Mouse (Mus musculus) inflammation-experienced regulatory T-cells, adult 6 months (primary cell): ENCODE measurements around the gene Elane. TPM values are rescaled to one million over a fixed set of nuclear protein-coding genes. Genes with fewer than 3 reads are reported as not detected.

Source experiments
- ATAC-seq: one replicate; pipeline ENCODE4 v1.8.0; 2017
- polyA plus RNA-seq, 3 experiments: library from polyadenylated mRNA; unstranded; fragments of 100-300 nt; shearing (Covaris generic); gene quantifications; one replicate each; pipeline ENCODE4 v1.2.1; 2017

Elane gene
- not detected for polyA plus RNA-seq

GRCm38 (mm10) chr10:79886054-79886453 lies at the start of gene Elane:
Elane (plus strand) TSS chr10:79886247.
- no peak for ATAC-seq

GRCm38 (mm10) chr10:79836918-79837317 lies 49.1 kb upstream of the Elane start:
- no peak for ATAC-seq

- ATAC-seq: no peak
Measured at GRCm38 (mm10) chr10:79838151-79838550, 47.9 kb upstream of the Elane start.

- no peak for ATAC-seq
Measured at GRCm38 (mm10) chr10:79840091-79840490, 46.0 kb upstream of the Elane start.

- no peak for ATAC-seq
Measured at GRCm38 (mm10) chr10:79840644-79841551, 45.1 kb upstream of the Elane start.

GRCm38 (mm10) chr10:79842322-79842721 lies 43.7 kb upstream of the Elane start:
- no peak for ATAC-seq

GRCm38 (mm10) chr10:79843476-79843875 lies 42.6 kb upstream of the Elane start:
- no peak for ATAC-seq

- no peak for ATAC-seq
Measured at GRCm38 (mm10) chr10:79846553-79846952, 39.5 kb upstream of the Elane start.

GRCm38 (mm10) chr10:79849941-79850628 lies 36.0 kb upstream of the Elane start:
- no peak for ATAC-seq

- ATAC-seq: no peak
Measured at GRCm38 (mm10) chr10:79851653-79852052, 34.4 kb upstream of the Elane start.

- no peak for ATAC-seq
Measured at GRCm38 (mm10) chr10:79852107-79852789, 33.8 kb upstream of the Elane start.

GRCm38 (mm10) chr10:79852827-79853226 lies 33.2 kb upstream of the Elane start:
- ATAC-seq: no peak

- no peak for ATAC-seq
Measured at GRCm38 (mm10) chr10:79853392-79853791, 32.7 kb upstream of the Elane start.

GRCm38 (mm10) chr10:79853860-79854795 lies 31.9 kb upstream of the Elane start, which contains the start of gene Ptbp1:
Ptbp1 (plus strand) TSS chr10:79854427.
- peak; percentile 80 for ATAC-seq

- ATAC-seq: peak; percentile 23
Measured at GRCm38 (mm10) chr10:79854801-79855541, 31.1 kb upstream of the Elane start.

GRCm38 (mm10) chr10:79855558-79856184 lies 30.4 kb upstream of the Elane start:
- ATAC-seq: no peak

- no peak for ATAC-seq
Measured at GRCm38 (mm10) chr10:79856280-79856679, 29.8 kb upstream of the Elane start.

- ATAC-seq: no peak
Measured at GRCm38 (mm10) chr10:79856704-79857451, 29.2 kb upstream of the Elane start.

- no peak for ATAC-seq
Measured at GRCm38 (mm10) chr10:79857452-79857811, 28.6 kb upstream of the Elane start.

- no peak for ATAC-seq
Measured at GRCm38 (mm10) chr10:79857894-79858293, 28.2 kb upstream of the Elane start.
